Mouse (Mus musculus): ENCODE data around the gene Gm13694.

DNA sequence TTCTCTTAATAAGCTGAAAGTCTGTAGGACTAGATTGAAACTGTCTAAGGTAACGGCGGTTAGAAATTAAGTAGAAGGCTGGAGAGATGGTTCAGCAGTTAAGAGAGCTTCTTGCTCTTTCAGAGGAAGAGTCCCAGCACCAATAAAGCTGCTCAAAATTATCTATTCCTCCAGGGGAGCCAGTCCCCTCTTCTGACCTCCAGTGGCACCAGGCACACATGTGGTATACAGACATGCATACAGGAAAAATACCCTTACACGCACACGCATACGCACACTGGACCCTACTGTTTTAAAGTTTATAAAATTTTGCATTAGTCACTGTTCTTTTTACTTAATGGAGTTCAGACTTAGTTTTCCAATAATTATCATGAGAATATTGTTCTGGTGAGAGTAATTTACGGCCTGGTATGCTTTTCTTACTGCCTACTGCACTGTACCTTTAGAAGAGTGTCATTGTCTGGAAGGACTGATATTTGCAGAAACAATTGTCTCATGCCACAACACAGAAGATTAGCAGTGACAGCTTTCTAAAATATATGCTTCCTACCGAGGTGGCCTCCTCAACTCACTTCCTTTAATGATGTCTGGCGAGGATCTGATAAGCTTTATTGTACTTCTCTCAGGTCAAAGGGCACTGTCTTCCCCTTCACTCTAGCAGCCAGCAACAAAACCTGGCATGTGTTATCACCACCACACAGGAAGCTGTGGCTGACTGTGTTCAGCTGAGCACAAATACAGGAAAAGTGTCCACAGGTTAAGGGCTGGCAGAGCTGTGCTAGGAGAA is 41.0 kb downstream of the Gm13694 start:
- no peak for TF ChIP-seq POLR2A (IDR thresholded peaks at IDR 0.05; ENCODE audit: extremely low read depth, insufficient read depth, low read length)
- no peak for TF ChIP-seq CTCF (IDR thresholded peaks at IDR 0.05; ENCODE audit: low read depth, low read length)

Data from liver, adult 2 months (tissue).